Mouse (Mus musculus) hindbrain, embryonic 10.5 days (tissue): ENCODE results near the gene Cd2bp2. TPM values are rescaled to one million over a fixed set of nuclear protein-coding genes. Genes with fewer than 3 reads are reported as not detected.

ENCODE experiments used
- DNase-seq: peaks from one replicate; pipeline ENCODE4 v3.0.0-alpha.2; 2017; ENCODE audit warnings: low spot score
- H3K27ac ChIP-seq: fragments of 300-500 bp; sonication (generic); 2 replicates; pipeline ENCODE4 v1.5.1; 2016; ENCODE audit warnings: mild to moderate bottlenecking, moderate library complexity
- H3K27me3 ChIP-seq: fragments of 300-500 bp; sonication (generic); 2 replicates; pipeline ENCODE4 v1.6.1; 2016; ENCODE audit warnings: mild to moderate bottlenecking; ENCODE audit not compliant: poor library complexity, insufficient read depth, severe bottlenecking
- H3K36me3 ChIP-seq: fragments of 300-500 bp; sonication (generic); 2 replicates; pipeline ENCODE4 v1.6.1; 2016; ENCODE audit warnings: mild to moderate bottlenecking, moderate library complexity
- H3K4me1 ChIP-seq: fragments of 300-500 bp; sonication (generic); replicated peaks from 2 replicates; pipeline ENCODE4 v1.6.1; 2016; ENCODE audit warnings: mild to moderate bottlenecking
- H3K4me3 ChIP-seq: fragments of 300-500 bp; sonication (generic); 2 replicates; pipeline ENCODE4 v1.5.1; 2016; ENCODE audit warnings: mild to moderate bottlenecking, moderate library complexity
- H3K9me3 ChIP-seq: fragments of 300-500 bp; sonication (generic); 2 replicates; pipeline ENCODE4 v1.6.1; 2016; ENCODE audit warnings: mild to moderate bottlenecking, moderate library complexity
- WGBS: fragments of 180-500 bp; shearing (Covaris S2); methylation state at CpG from one replicate; pipeline ENCODE4 v1.1.7; 2016; 5-methylcytosine and 5-hydroxymethylcytosine counted together
- polyA plus RNA-seq: library from polyadenylated mRNA; unstranded; fragments of >200 nt; fragmentation: Nextera tagmentation; extraction: Ambion mirVana; gene quantifications from 2 replicates; pipeline ENCODE4 v1.2.1, GENCODE M21; 2016

Gene Cd2bp2
- polyA plus RNA-seq, 1 experiment from 2014 or later, result 94.4 TPM

DNA sequence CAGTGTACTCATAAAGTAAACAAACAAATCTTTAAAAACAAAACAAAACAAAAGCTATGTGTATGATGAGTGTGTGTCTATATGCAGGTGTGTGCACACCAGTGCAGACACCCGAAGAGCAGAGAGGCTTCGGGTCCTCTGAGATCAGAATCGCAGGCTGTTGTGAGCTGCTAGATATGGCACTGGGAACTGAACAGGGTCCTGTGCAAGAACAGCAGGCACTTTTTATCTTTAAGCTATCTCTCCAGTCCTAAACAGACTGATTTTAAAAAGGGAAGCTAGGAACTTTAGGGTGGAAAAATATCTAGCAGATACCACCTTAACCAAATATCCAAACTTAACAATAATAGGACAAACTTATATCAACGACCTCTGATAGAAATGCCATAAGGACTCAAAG, 53.2 kb downstream of the Cd2bp2 start:
- peaks cover 16% of the 10 kb centered on the region for H3K4me1 ChIP-seq
- H3K36me3 ChIP-seq, result no peaks in the 10 kb centered on the region
- no peak overlapping the region for H3K27ac ChIP-seq
- no peak for DNase-seq
- WGBS, result 87% methylated on average over 4 of the region's 4 CpGs
- H3K9me3 ChIP-seq, result no peaks in the 10 kb centered on the region
- H3K4me3 ChIP-seq, result no peak overlapping the region
- no peaks in the 10 kb centered on the region for H3K27me3 ChIP-seq

- Histone ChIP-seq H3K27ac (no peak overlapping the region), H3K27me3 (no peaks in the 10 kb centered on the region), H3K36me3 (no peaks in the 10 kb centered on the region), H3K9me3 (no peaks in the 10 kb centered on the region), H3K4me3 (no peak overlapping the region), H3K4me1 (peaks cover 20% of the 10 kb centered on the region)
- 56% methylated on average over 2 of the region's 2 CpGs for WGBS
- DNase-seq, result no peak
Measured at GRCm38 (mm10) chr7:127142214-127142613, 53.6 kb downstream of the Cd2bp2 start.

Other genes with a start within 250 kb of the Cd2bp2 start
- gene Asphd1, start 246.5 kb downstream of the Cd2bp2 start, polyA plus RNA-seq, result 0.41 and 1.2 TPM in 2 replicates
- gene Sez6l2, start 245.5 kb downstream of the Cd2bp2 start, polyA plus RNA-seq, result 2.3 and 7.6 TPM in 2 replicates
- 92.5 and 103 TPM in 2 replicates for gene Cdipt, start 220.1 kb downstream of the Cd2bp2 start, polyA plus RNA-seq
- 0.63 and 1.0 TPM in 2 replicates for gene Cdiptos, start 220.0 kb downstream of the Cd2bp2 start, polyA plus RNA-seq
- 5.0 and 6.1 TPM in 2 replicates for gene Mvp, start 181.4 kb downstream of the Cd2bp2 start, polyA plus RNA-seq
- gene Pagr1b, start 179.6 kb downstream of the Cd2bp2 start, polyA plus RNA-seq, result 0.25 and 0.55 TPM in 2 replicates
- 84.3 and 130 TPM in 2 replicates for gene Pagr1a, start 178.7 kb downstream of the Cd2bp2 start, polyA plus RNA-seq
- gene Gm42742, start 175.0 kb downstream of the Cd2bp2 start, polyA plus RNA-seq, result 17.6 and 75.1 TPM in 2 replicates
- 3.3 and 4.4 TPM in 2 replicates for gene Prrt2, start 174.8 kb downstream of the Cd2bp2 start, polyA plus RNA-seq
- 66.7 and 83.1 TPM in 2 replicates for gene Maz, start 169.0 kb downstream of the Cd2bp2 start, polyA plus RNA-seq
- 161 and 193 TPM in 2 replicates for gene Kif22, start 153.6 kb downstream of the Cd2bp2 start, polyA plus RNA-seq
- gene Zg16, start 108.7 kb downstream of the Cd2bp2 start, polyA plus RNA-seq, result not detected in 2 replicates
- 0.80 and 0.81 TPM in 2 replicates for gene AI467606, start 104.7 kb downstream of the Cd2bp2 start, polyA plus RNA-seq
- 2.6 and 4.9 TPM in 2 replicates for gene Qprt, start 73.8 kb downstream of the Cd2bp2 start, polyA plus RNA-seq
- not detected in 2 replicates for gene Spn, start 58.2 kb downstream of the Cd2bp2 start, polyA plus RNA-seq
- 25.6 and 28.2 TPM in 2 replicates for gene Tbc1d10b, start 12.4 kb upstream of the Cd2bp2 start, polyA plus RNA-seq
- gene Mylpf, start 12.8 kb upstream of the Cd2bp2 start, polyA plus RNA-seq, result 13.0 and 17.7 TPM in 2 replicates
- 78.7 and 81.0 TPM in 2 replicates for gene Zfp553, start 37.0 kb upstream of the Cd2bp2 start, polyA plus RNA-seq
- gene Sept1, start 37.1 kb upstream of the Cd2bp2 start, polyA plus RNA-seq, result 32.4 and 33.8 TPM in 2 replicates
- 62.4 and 70.1 TPM in 2 replicates for gene Zfp771, start 48.2 kb upstream of the Cd2bp2 start, polyA plus RNA-seq
- 284 and 329 TPM in 2 replicates for gene Dctpp1, start 64.7 kb upstream of the Cd2bp2 start, polyA plus RNA-seq
- gene Sephs2, start 78.0 kb upstream of the Cd2bp2 start, polyA plus RNA-seq, result 69.8 and 76.2 TPM in 2 replicates
- 0.68 and 0.98 TPM in 2 replicates for gene Itgal, start 100.2 kb upstream of the Cd2bp2 start, polyA plus RNA-seq
- 18.8 and 20.4 TPM in 2 replicates for gene Zfp768, start 149.5 kb upstream of the Cd2bp2 start, polyA plus RNA-seq
- 7.9 and 9.5 TPM in 2 replicates for gene Zfp747, start 180.0 kb upstream of the Cd2bp2 start, polyA plus RNA-seq
- gene 9130019O22Rik, start 191.1 kb upstream of the Cd2bp2 start, polyA plus RNA-seq, result 5.3 and 6.2 TPM in 2 replicates
- gene E430018J23Rik, start 197.6 kb upstream of the Cd2bp2 start, polyA plus RNA-seq, result 5.4 and 6.7 TPM in 2 replicates
- 6.6 and 7.1 TPM in 2 replicates for gene Zfp764, start 210.8 kb upstream of the Cd2bp2 start, polyA plus RNA-seq
- gene Zfp688, start 226.0 kb upstream of the Cd2bp2 start, polyA plus RNA-seq, result 35.6 and 39.4 TPM in 2 replicates